ENCODE assay signal across 8 mouse cellular contexts in genomic region chr12:100841211-100841792, GRCm38 (mm10).
DNase-seq lines count a peak whose midpoint lies in the region; ATAC-seq lines count a peak whose summit lies in the region.

No protein-coding gene starts in this region.

- DNase-seq in A20 (ENCODE audit: low read depth, low spot score): peak; percentile 75
- peak; percentile 87 to 88 for DNase-seq in adrenal gland, postnatal 36 days
- DNase-seq in heart, adult 9 months (ENCODE audit: low spot score in 2 of 2): peak; percentile 47 to 83
- DNase-seq in liver, embryonic 11.5 days (ENCODE audit: low spot score): peak; percentile 65
- DNase-seq in neural tube, embryonic 11.5 days (ENCODE audit: low spot score): peak; percentile 81

- H3K4me1 ChIP-seq in embryonic facial prominence, embryonic 12.5 days: no peaks in the 10 kb centered on the region
- H3K4me1 ChIP-seq in kidney, embryonic 16.5 days (ENCODE audit: insufficient read depth, low read length): no peaks in the 10 kb centered on the region
- no peaks in the 10 kb centered on the region; the same call in 1 of the 2 replicates for H3K4me1 ChIP-seq in liver, embryonic 11.5 days (replicated peaks; ENCODE audit: control insufficient read depth, insufficient read depth, low read length)
- H3K4me1 ChIP-seq in neural tube, embryonic 11.5 days (ENCODE audit: control insufficient read depth, insufficient read depth, low read length): no peaks in the 10 kb centered on the region
- no peaks in the 10 kb centered on the region for H3K4me1 ChIP-seq in stomach, embryonic 15.5 days

- WGBS in embryonic facial prominence, embryonic 12.5 days: 31% methylated on average over 3 of the region's 3 CpGs
- 21% methylated on average over 3 of the region's 3 CpGs for WGBS in kidney, embryonic 16.5 days
- WGBS in liver, embryonic 11.5 days: 31% methylated on average over 3 of the region's 3 CpGs
- WGBS in neural tube, embryonic 11.5 days: 32% methylated on average over 3 of the region's 3 CpGs
- WGBS in stomach, embryonic 15.5 days: 21% methylated on average over 3 of the region's 3 CpGs

- no peak overlapping the region for H3K27ac ChIP-seq in embryonic facial prominence, embryonic 12.5 days
- no peak overlapping the region for H3K27ac ChIP-seq in kidney, embryonic 16.5 days (ENCODE audit: low read length)
- no peak overlapping the region for H3K27ac ChIP-seq in liver, embryonic 11.5 days (ENCODE audit: low read depth, low read length)
- no peak overlapping the region for H3K27ac ChIP-seq in neural tube, embryonic 11.5 days (ENCODE audit: low read depth, low read length)
- H3K27ac ChIP-seq in stomach, embryonic 15.5 days: no peak overlapping the region

- no peak overlapping the region for H3K9ac ChIP-seq in embryonic facial prominence, embryonic 12.5 days
- H3K9ac ChIP-seq in kidney, embryonic 16.5 days (replicated peaks; ENCODE audit: low read length): no peak overlapping the region
- no peak overlapping the region for H3K9ac ChIP-seq in liver, embryonic 11.5 days (ENCODE audit: low read depth, low read length)
- H3K9ac ChIP-seq in neural tube, embryonic 11.5 days (ENCODE audit: low read length): no peak overlapping the region
- H3K9ac ChIP-seq in stomach, embryonic 15.5 days: no peak overlapping the region

- no peak overlapping the region for H3K4me3 ChIP-seq in embryonic facial prominence, embryonic 12.5 days
- H3K4me3 ChIP-seq in kidney, embryonic 16.5 days (ENCODE audit: low read length): no peak overlapping the region
- H3K4me3 ChIP-seq in liver, embryonic 11.5 days (ENCODE audit: low read depth, low read length): no peak overlapping the region
- no peak overlapping the region for H3K4me3 ChIP-seq in neural tube, embryonic 11.5 days (ENCODE audit: low read depth, low read length)
- H3K4me3 ChIP-seq in stomach, embryonic 15.5 days (replicated peaks): no peak overlapping the region

- H3K4me2 ChIP-seq in embryonic facial prominence, embryonic 12.5 days (replicated peaks): no peak overlapping the region
- H3K4me2 ChIP-seq in kidney, embryonic 16.5 days (replicated peaks; ENCODE audit: low read depth, low read length): no peak overlapping the region
- no peak overlapping the region for H3K4me2 ChIP-seq in liver, embryonic 11.5 days
- no peak overlapping the region for H3K4me2 ChIP-seq in neural tube, embryonic 11.5 days (ENCODE audit: low read depth)
- no peak overlapping the region for H3K4me2 ChIP-seq in stomach, embryonic 15.5 days

- no peaks in the 10 kb centered on the region for H3K36me3 ChIP-seq in embryonic facial prominence, embryonic 12.5 days
- H3K36me3 ChIP-seq in kidney, embryonic 16.5 days (ENCODE audit: insufficient read depth, low read length): no peaks in the 10 kb centered on the region
- no peaks in the 10 kb centered on the region for H3K36me3 ChIP-seq in liver, embryonic 11.5 days (ENCODE audit: control insufficient read depth, insufficient read depth, low read length)
- H3K36me3 ChIP-seq in neural tube, embryonic 11.5 days (ENCODE audit: control insufficient read depth, insufficient read depth, low read length): no peaks in the 10 kb centered on the region
- H3K36me3 ChIP-seq in stomach, embryonic 15.5 days: no peaks in the 10 kb centered on the region

- peak; percentile 47; the same call in 1 of the 2 replicates for ATAC-seq in embryonic facial prominence, embryonic 12.5 days (ENCODE audit: insufficient number of reproducible peaks, insufficient read depth, low FRiP score, low TSS enrichment)
- peak; percentile 79 for ATAC-seq in kidney, embryonic 16.5 days (ENCODE audit: low FRiP score, low TSS enrichment)
- ATAC-seq in liver, embryonic 11.5 days (replicated peaks; ENCODE audit: low FRiP score): peak; percentile 40; the same call in 1 of the 2 replicates
- peak; percentile 76 for ATAC-seq in neural tube, embryonic 11.5 days (ENCODE audit: insufficient read depth, low FRiP score, low TSS enrichment)
- ATAC-seq in stomach, embryonic 15.5 days (ENCODE audit: insufficient read depth, low FRiP score, low read depth): peak; percentile 41; the same call in 1 of the 2 replicates

- no peaks in the 10 kb centered on the region for H3K9me3 ChIP-seq in embryonic facial prominence, embryonic 12.5 days
- H3K9me3 ChIP-seq in kidney, embryonic 16.5 days (ENCODE audit: low read length): no peaks in the 10 kb centered on the region
- H3K9me3 ChIP-seq in liver, embryonic 11.5 days (ENCODE audit: control insufficient read depth, low read length): no peaks in the 10 kb centered on the region
- no peaks in the 10 kb centered on the region for H3K9me3 ChIP-seq in neural tube, embryonic 11.5 days (ENCODE audit: control insufficient read depth, low read length)
- H3K9me3 ChIP-seq in stomach, embryonic 15.5 days: no peaks in the 10 kb centered on the region

- H3K27me3 ChIP-seq in embryonic facial prominence, embryonic 12.5 days: no peaks in the 10 kb centered on the region
- H3K27me3 ChIP-seq in kidney, embryonic 16.5 days (ENCODE audit: insufficient read depth, low read length): no peaks in the 10 kb centered on the region
- no peaks in the 10 kb centered on the region for H3K27me3 ChIP-seq in liver, embryonic 11.5 days (replicated peaks; ENCODE audit: control insufficient read depth, insufficient read depth, low read length)
- no peaks in the 10 kb centered on the region for H3K27me3 ChIP-seq in neural tube, embryonic 11.5 days (ENCODE audit: control insufficient read depth, insufficient read depth, low read length)
- H3K27me3 ChIP-seq in stomach, embryonic 15.5 days (replicated peaks): no peaks in the 10 kb centered on the region
